Mouse (Mus musculus) forebrain, embryonic 14.5 days (tissue): ENCODE measurements around the gene Tepsin. TPM values are rescaled to one million over a fixed set of nuclear protein-coding genes. Genes with fewer than 3 reads are reported as not detected.

Experiments used
- ATAC-seq: fragments of 200-750 bp; cut with Nextera tagmentation; 2 replicates; pipeline ENCODE4 v1.8.0; 2017; ENCODE audit warnings: mild to moderate bottlenecking, moderate library complexity
- DNase-seq: peaks from one replicate; pipeline ENCODE4 v3.0.0-alpha.2; 2015; ENCODE audit warnings: low spot score
- H3K27ac ChIP-seq: fragments of 300-500 bp; sonication (generic); 2 replicates; pipeline ENCODE4 v1.5.1; 2014; ENCODE audit warnings: low read depth, mild to moderate bottlenecking, control low read depth, low read length, moderate library complexity
- H3K27me3 ChIP-seq: fragments of 300-500 bp; sonication (generic); replicated peaks from 2 replicates; pipeline ENCODE4 v1.6.1; 2014; ENCODE audit warnings: low read length, control low read depth, mixed read lengths; ENCODE audit not compliant: control insufficient read depth, insufficient read depth
- H3K36me3 ChIP-seq: fragments of 300-500 bp; sonication (generic); 2 replicates; pipeline ENCODE4 v1.6.1; 2014; ENCODE audit warnings: low read length, control low read depth; ENCODE audit not compliant: control insufficient read depth, insufficient read depth
- H3K4me1 ChIP-seq: fragments of 300-500 bp; sonication (generic); 2 replicates; pipeline ENCODE4 v1.6.1; 2014; ENCODE audit warnings: antibody characterized with exemption, low read length, control low read depth; ENCODE audit not compliant: control insufficient read depth, insufficient read depth
- H3K4me2 ChIP-seq: fragments of 300-500 bp; sonication (generic); 2 replicates; pipeline ENCODE4 v1.6.1; 2014; ENCODE audit warnings: mild to moderate bottlenecking, control low read depth, low read length
- H3K4me3 ChIP-seq: fragments of 300-500 bp; sonication (generic); 2 replicates; pipeline ENCODE4 v1.5.1; 2014; ENCODE audit warnings: low read depth, low read length, control low read depth
- H3K9ac ChIP-seq: fragments of 300-500 bp; sonication (generic); 2 replicates; pipeline ENCODE4 v1.6.1; 2014; ENCODE audit warnings: mild to moderate bottlenecking, low read length, control low read depth, moderate library complexity
- H3K9me3 ChIP-seq: fragments of 300-500 bp; sonication (generic); replicated peaks from 2 replicates; pipeline ENCODE4 v1.6.1; 2016; ENCODE audit warnings: low read length, control low read depth, mixed read lengths; ENCODE audit not compliant: control insufficient read depth
- WGBS: fragments of 180-500 bp; shearing (Covaris S2); extraction: QIAGEN DNeasy Blood & Tissue Kit; methylation state at CpG from one replicate; pipeline ENCODE4 v1.1.7; 2014; 5-methylcytosine and 5-hydroxymethylcytosine counted together
- polyA plus RNA-seq: library from polyadenylated mRNA; unstranded; fragments of >200 nt; fragmentation: Nextera tagmentation; extraction: Ambion mirVana; gene quantifications from 2 replicates; pipeline ENCODE4 v1.2.1, GENCODE M21; 2014

Tepsin gene
- polyA plus RNA-seq, 1 experiment from 2014 or later, result 12.4 TPM

DNA sequence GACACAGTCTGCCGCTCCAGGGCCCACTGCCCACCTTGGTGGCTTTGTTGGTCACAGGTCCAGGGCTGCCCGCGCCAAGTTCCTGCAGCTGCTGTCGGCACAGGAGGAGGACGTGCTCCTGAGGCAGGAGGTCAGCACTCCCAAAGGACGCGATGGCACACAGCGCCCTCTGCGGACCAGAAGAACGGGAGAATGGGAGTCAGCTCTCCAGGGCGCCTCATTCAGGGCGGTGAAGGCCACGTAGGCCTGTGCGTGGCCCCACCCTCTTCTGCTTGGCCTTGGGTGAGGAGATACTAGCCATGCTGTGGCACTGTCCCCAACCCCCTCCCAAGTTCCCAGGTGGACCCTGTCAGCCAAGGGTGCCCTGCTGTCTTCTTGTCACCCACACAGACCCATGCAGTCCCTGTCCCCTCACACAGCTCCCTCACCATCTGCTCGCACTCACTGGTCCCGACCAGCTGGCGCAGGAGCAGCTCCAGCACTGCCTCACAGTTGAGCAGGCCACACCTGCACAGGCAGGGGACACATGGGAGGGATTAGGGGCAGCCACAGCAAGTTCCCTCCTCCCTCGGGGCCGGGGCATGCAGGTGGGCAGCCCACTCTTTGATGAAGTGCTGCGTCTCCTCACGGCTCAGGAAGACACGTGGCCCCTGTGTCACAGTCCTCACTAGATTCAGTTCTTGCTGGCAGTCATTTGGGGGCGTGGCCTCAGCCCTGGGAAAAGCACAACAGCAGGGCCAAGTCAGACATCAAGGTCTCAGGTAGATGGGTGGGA lies 5.5 kb downstream of the Tepsin start:
- Histone ChIP-seq H3K27me3 (no peaks in the 10 kb centered on the region), H3K9ac (no peak overlapping the region), H3K36me3 (peaks cover 62% of the 10 kb centered on the region), H3K27ac (no peak overlapping the region), H3K9me3 (no peaks in the 10 kb centered on the region), H3K4me1 (peaks cover 7% of the 10 kb centered on the region), H3K4me3 (no peak overlapping the region), H3K4me2 (no peak overlapping the region)
- ATAC-seq (no peak), DNase-seq (no peak)
- WGBS, result 76% methylated on average over 23 of the region's 23 CpGs

- H3K4me2 ChIP-seq, result no peak overlapping the region
- no peak overlapping the region for H3K4me3 ChIP-seq
- H3K4me1 ChIP-seq, result peaks cover 5% of the 10 kb centered on the region
- WGBS, result 91% methylated on average over 4 of the region's 4 CpGs
- no peak for DNase-seq
- ATAC-seq, result no peak
- no peaks in the 10 kb centered on the region for H3K9me3 ChIP-seq
- H3K27me3 ChIP-seq, result no peaks in the 10 kb centered on the region
- no peak overlapping the region for H3K27ac ChIP-seq
- H3K9ac ChIP-seq, result no peak overlapping the region
- H3K36me3 ChIP-seq, result peaks cover 54% of the 10 kb centered on the region
These were observed 7.9 kb downstream of the Tepsin start for GRCm38 (mm10) chr11:120090661-120091060.

- Histone ChIP-seq H3K4me3 (peak within 1 kb of the TSS; percentile 97), H3K36me3 (peaks cover 31% of the 10 kb centered on the region), H3K9ac (peak within 1 kb of the TSS; percentile 97), H3K4me2 (peak within 1 kb of the TSS; percentile 98), H3K27me3 (no peaks in the 10 kb centered on the region), H3K27ac (peak within 1 kb of the TSS; percentile 82; the same call in 1 of the 2 replicates), H3K4me1 (peaks cover 10% of the 10 kb centered on the region), H3K9me3 (no peaks in the 10 kb centered on the region)
- WGBS, result under 1% methylated on average over 41 of the region's 42 CpGs
- peak; percentile 99 for DNase-seq
- ATAC-seq, result peak; percentile 100
These were observed 11.8 kb downstream of the Tepsin start, which contains the start of gene Cep131 for GRCm38 (mm10) chr11:120086702-120087152. Gene Cep131, minus strand, starts transcription at chr11:120086827.

DNA sequence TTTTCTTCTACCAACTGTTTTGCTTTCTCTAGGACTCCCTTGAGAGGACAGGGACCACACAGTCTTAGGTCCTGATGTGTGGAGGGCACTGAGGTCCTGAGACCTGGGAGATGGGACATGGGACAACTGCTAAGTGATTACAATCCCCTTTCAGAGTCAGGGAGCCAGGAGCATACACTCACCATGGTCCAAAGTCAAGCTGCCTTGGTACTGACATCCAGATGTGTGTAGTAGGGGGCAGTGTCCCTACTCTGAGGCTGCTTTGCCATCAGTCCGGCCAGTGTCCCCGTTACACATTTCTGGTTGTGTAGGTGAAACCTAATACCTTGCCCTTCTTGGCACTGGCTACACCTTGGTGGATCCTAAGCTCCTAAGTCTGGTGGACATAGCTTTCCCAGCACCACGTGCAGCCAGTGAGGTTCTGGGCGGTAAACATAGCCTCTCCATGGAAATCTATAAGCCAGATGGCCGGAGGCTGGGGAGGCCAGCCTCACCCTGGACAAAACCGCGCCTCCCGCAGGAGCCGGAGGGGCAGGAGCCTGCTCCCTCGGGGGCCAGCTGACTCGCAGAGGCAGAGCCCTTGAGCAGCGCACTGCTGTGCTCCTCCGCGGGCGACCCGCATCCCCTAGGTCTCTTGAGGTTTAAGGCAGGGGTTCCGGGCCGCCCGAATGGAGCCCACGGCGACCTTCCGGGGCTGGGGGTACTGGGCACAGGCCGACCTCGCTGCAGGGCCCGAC lies 12.5 kb downstream of the Tepsin start:
- H3K4me1 ChIP-seq, result peaks cover 10% of the 10 kb centered on the region
- H3K27ac ChIP-seq, result peak overlapping the region; percentile 82; the same call in 1 of the 2 replicates
- ATAC-seq (peak; percentile 44), DNase-seq (peak; percentile 17)
- no peaks in the 10 kb centered on the region for H3K27me3 ChIP-seq
- H3K4me2 ChIP-seq, result peak overlapping the region; percentile 98
- under 1% methylated on average over 25 of the region's 25 CpGs for WGBS
- no peaks in the 10 kb centered on the region for H3K9me3 ChIP-seq
- H3K4me3 ChIP-seq, result peak overlapping the region; percentile 97
- H3K36me3 ChIP-seq, result peaks cover 30% of the 10 kb centered on the region
- peak overlapping the region; percentile 97 for H3K9ac ChIP-seq

- no peaks in the 10 kb centered on the region for H3K9me3 ChIP-seq
- DNase-seq, result no peak
- H3K27me3 ChIP-seq, result no peaks in the 10 kb centered on the region
- ATAC-seq, result no peak
- H3K27ac ChIP-seq, result no peak overlapping the region
- H3K36me3 ChIP-seq, result peaks cover 73% of the 10 kb centered on the region
- H3K4me1 ChIP-seq, result 0 out of 2 replicates have a peak, but pooled peaks cover 1% of the 10 kb centered on the region
- H3K4me3 ChIP-seq, result no peak overlapping the region
- H3K9ac ChIP-seq, result no peak overlapping the region
- H3K4me2 ChIP-seq, result no peak overlapping the region
- 86% methylated on average over 6 of the region's 6 CpGs for WGBS
These were observed 18.2 kb downstream of the Tepsin start for GRCm38 (mm10) chr11:120080282-120080681.

DNA sequence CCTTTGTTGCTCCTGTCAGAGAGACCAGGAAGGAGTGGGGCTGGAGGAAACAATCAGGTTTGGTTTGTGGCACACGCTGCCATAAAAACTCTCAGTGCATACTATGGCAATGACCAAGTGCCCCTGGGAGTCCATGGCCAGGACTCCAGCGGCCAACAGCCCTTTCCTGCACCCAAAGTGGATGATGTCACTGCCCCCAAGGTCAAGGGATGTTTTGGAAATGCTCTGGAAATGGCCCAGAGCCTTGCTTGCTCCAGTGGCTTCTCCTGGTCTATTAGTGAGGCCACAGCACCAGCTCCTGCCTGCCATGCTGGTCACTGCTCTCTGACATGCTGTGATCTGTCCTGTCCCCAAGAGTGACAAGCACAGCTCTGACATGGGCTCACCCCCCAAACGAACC lies 22.3 kb downstream of the Tepsin start:
- no peaks in the 10 kb centered on the region for H3K4me1 ChIP-seq
- ATAC-seq, result no peak
- no peak overlapping the region for H3K4me2 ChIP-seq
- H3K4me3 ChIP-seq, result no peak overlapping the region
- H3K27me3 ChIP-seq, result no peaks in the 10 kb centered on the region
- H3K9ac ChIP-seq, result no peak overlapping the region
- H3K27ac ChIP-seq, result no peak overlapping the region
- H3K36me3 ChIP-seq, result peaks cover 93% of the 10 kb centered on the region
- no peaks in the 10 kb centered on the region for H3K9me3 ChIP-seq
- 87% methylated on average over 3 of the region's 3 CpGs for WGBS
- no peak for DNase-seq

DNA sequence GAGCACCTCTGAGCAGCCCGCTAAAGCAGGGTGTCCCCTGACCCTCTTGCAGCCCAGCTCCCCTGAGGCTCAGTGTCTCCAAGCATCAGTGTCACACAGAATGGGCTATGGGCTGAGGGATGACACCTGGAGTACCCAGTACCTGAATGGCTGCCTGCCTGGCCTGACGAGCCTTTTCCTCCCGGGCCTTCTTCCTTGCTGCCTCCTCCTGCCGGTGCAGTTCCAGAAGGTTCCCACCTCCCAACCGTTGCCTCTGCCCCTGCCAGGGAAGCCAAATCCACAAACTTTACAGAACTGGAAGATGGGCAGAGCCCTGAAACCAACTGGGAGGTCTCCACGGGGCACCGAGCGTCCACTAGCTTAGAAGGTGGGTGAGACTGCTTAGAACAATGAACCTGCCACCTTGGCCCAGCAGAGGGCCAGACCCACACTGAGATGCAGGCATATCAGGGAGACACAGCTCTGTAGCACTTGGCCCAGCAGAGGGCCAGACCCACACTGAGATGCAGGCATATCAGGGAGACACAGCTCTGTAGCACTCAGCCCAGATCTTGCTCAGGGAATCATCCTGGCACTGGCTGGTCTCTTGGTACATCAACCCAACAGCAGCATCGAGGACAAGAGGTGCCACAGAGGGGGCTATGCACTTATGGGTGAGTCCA lies 25.4 kb downstream of the Tepsin start:
- WGBS, result 92% methylated on average over 9 of the region's 9 CpGs
- no peak overlapping the region for H3K9ac ChIP-seq
- H3K4me1 ChIP-seq, result no peaks in the 10 kb centered on the region
- no peak overlapping the region for H3K4me3 ChIP-seq
- no peak overlapping the region for H3K4me2 ChIP-seq
- H3K27me3 ChIP-seq, result no peaks in the 10 kb centered on the region
- peaks cover 99% of the 10 kb centered on the region for H3K36me3 ChIP-seq
- no peaks in the 10 kb centered on the region for H3K9me3 ChIP-seq
- ATAC-seq (no peak), DNase-seq (no peak)
- no peak overlapping the region for H3K27ac ChIP-seq

DNA sequence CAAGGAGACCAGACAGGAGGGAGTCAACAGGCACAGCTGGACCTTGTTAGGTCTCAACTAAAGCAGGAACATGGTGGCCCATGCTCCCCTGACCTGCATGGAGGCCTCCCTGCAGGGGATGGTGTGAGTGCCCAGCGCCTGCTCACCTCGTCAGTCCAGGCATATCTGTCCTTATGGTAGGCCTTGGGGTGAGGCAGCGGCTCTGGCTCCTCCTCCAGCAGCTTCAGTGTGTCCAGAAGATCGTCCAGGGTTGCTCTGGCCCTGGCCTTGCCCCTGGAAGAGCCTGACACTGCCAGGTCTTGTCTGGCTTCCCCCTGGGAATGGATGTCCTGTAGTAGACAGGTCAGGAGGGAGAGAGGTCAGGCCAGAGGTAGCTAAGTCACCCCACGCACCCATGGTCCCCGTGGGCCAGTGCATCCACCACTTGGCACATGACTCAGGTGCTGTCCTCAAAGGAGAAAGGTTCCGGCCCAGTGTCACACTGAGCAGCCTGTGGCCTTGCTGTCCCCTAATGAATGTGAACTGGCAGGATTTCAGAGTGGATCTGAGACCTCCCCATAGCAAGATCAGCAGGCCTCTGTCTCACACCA lies 26.7 kb downstream of the Tepsin start:
- Histone ChIP-seq H3K9ac (no peak overlapping the region), H3K4me1 (no peaks in the 10 kb centered on the region), H3K27me3 (no peaks in the 10 kb centered on the region), H3K4me3 (no peak overlapping the region), H3K27ac (no peak overlapping the region), H3K4me2 (no peak overlapping the region), H3K9me3 (no peaks in the 10 kb centered on the region), H3K36me3 (peaks cover 99% of the 10 kb centered on the region)
- DNase-seq (no peak), ATAC-seq (no peak)
- 87% methylated on average over 7 of the region's 7 CpGs for WGBS
